Mouse (Mus musculus) layer of hippocampus, adult 11-12 months (tissue): Measurements from ENCODE around the gene Uba1.
"Not testable (repeated sequence)": the region's sequence is repeated elsewhere in the genome, so short reads cannot be mapped to it uniquely, and the experiment has no call there.

Experiments
- DNase-seq: peaks from one replicate; pipeline ENCODE4 v3.0.0; 2022; ENCODE audit warnings: low spot score

The Uba1 gene

DNA sequence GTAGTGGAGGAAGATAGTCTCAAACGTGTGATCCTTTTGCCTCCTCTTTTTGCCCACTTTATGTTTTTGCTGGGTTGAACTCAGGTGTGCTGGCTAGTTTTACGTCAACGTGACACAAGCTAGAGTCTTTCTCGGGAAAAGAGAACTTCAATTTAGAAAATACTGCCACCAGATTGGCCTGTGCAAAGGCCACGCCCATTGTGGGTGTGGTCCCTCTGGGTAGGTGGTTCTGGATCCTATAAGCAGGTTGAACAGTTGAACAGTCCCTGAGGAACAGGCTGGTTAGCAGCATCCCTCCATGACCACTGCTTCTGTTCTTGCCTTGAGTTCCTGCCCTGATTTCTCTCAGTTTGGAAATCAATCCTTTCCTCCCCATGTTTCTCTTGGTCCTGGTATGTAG lies 70.6 kb downstream of the Uba1 start:
- no peak for DNase-seq

- not testable (repeated sequence) for DNase-seq
These were observed 71.9 kb downstream of the Uba1 start for GRCm38 (mm10) chrX:20730048-20730447.
